Mouse (Mus musculus) CH12.LX (cell line): ENCODE data around the gene Tmod1. TPM values are rescaled to one million over a fixed set of nuclear protein-coding genes. Genes with fewer than 3 reads are reported as not detected.

Experiments used
- DNase-seq: peaks from one replicate; pipeline ENCODE4 v3.0.0-alpha.2; 2013; ENCODE audit errors: extremely low read depth
- H3K27ac ChIP-seq: 2 replicates; pipeline ENCODE4 v1.5.1; 2012; ENCODE audit warnings: low read depth, mild to moderate bottlenecking, control low read depth, moderate library complexity; ENCODE audit not compliant: insufficient read depth
- H3K27me3 ChIP-seq: replicated peaks from 2 replicates; pipeline ENCODE3; 2012; ENCODE audit warnings: inconsistent platforms
- H3K36me3 ChIP-seq, 2 experiments: replicated peaks in 1 of 2; 2 replicates each; pipeline versions ENCODE3 to v1.6.1; 2012; ENCODE audit warnings: inconsistent platforms in 1 of 2, low read length in 1 of 2, mild to moderate bottlenecking in 1 of 2, mixed read lengths in 1 of 2, moderate library complexity in 1 of 2; ENCODE audit not compliant: control insufficient read depth in 1 of 2, insufficient read depth in 1 of 2
- H3K4me1 ChIP-seq, 2 experiments: 2 replicates each; pipeline ENCODE4 v1.6.1; 2012; ENCODE audit warnings: inconsistent platforms in 1 of 2, moderate library complexity in 1 of 2; ENCODE audit not compliant: insufficient read depth in 2 of 2, control insufficient read depth in 1 of 2
- H3K4me2 ChIP-seq: 2 replicates; pipeline ENCODE4 v1.6.1; 2012; ENCODE audit warnings: low read depth, mild to moderate bottlenecking, control low read depth; ENCODE audit not compliant: poor library complexity, insufficient read depth, severe bottlenecking
- H3K4me3 ChIP-seq, 3 experiments: fragments of 150-350 bp in 1 of 3; sonication (generic) in 1 of 3; replicated peaks in 1 of 3; 2 replicates each; pipeline versions ENCODE3 to v1.5.1; 2011 to 2012; ENCODE audit warnings: low read depth in 2 of 3, low read length in 2 of 3, mild to moderate bottlenecking in 2 of 3, moderate library complexity in 2 of 3, control low read depth in 1 of 3, improper control_type of control experiment in 1 of 3, inconsistent platforms in 1 of 3, mixed read lengths in 1 of 3; ENCODE audit not compliant: poor library complexity in 1 of 3
- H3K79me2 ChIP-seq: replicated peaks from 2 replicates; pipeline ENCODE4 v1.6.1; 2012; ENCODE audit warnings: mild to moderate bottlenecking, moderate library complexity; ENCODE audit not compliant: control insufficient read depth, poor library complexity, insufficient read depth, severe bottlenecking; ENCODE audit errors: extremely low read depth
- H3K9ac ChIP-seq: 2 replicates; pipeline ENCODE4 v1.6.1; 2012; ENCODE audit warnings: low read depth, mild to moderate bottlenecking, control low read depth, moderate library complexity; ENCODE audit not compliant: insufficient read depth
- H3K9me3 ChIP-seq: replicated peaks from 2 replicates; pipeline ENCODE3; 2012; ENCODE audit warnings: low read length, inconsistent platforms, mixed read lengths
- BHLHE40 ChIP-seq: IDR thresholded peaks from 2 replicates; pipeline ENCODE4 v1.6.1; 2011; ENCODE audit warnings: mild to moderate bottlenecking, low read depth, low read length, improper control_type of control experiment
- CHD2 ChIP-seq: IDR thresholded peaks from 2 replicates; pipeline ENCODE4 v1.6.1; 2011; ENCODE audit warnings: low read length, improper control_type of control experiment
- CTCF ChIP-seq, 2 experiments: IDR thresholded peaks in 1 of 2; conservative IDR thresholded peaks in 1 of 2; 2 replicates each; pipeline ENCODE4 v1.5.1; 2011 to 2012; ENCODE audit warnings: low read depth in 2 of 2, low read length in 2 of 2, improper control_type of control experiment in 1 of 2, inconsistent platforms in 1 of 2, mild to moderate bottlenecking in 1 of 2, moderate library complexity in 1 of 2
- E2F4 ChIP-seq: IDR thresholded peaks from 2 replicates; pipeline ENCODE4 v1.6.1; 2011; ENCODE audit warnings: low read depth, low read length, improper control_type of control experiment; ENCODE audit not compliant: insufficient replicate concordance
- ELF1 ChIP-seq: IDR thresholded peaks from 2 replicates; pipeline ENCODE4 v1.6.1; 2014; ENCODE audit warnings: low read depth, mild to moderate bottlenecking, inconsistent platforms, low read length, improper control_type of control experiment
- ETS1 ChIP-seq: conservative IDR thresholded peaks from 2 replicates; pipeline ENCODE4 v1.6.1; 2012; ENCODE audit warnings: low read depth, mild to moderate bottlenecking, inconsistent platforms, low read length, improper control_type of control experiment, moderate library complexity
- HCFC1 ChIP-seq: IDR thresholded peaks from 2 replicates; pipeline ENCODE4 v1.6.1; 2012; ENCODE audit warnings: low read depth, mild to moderate bottlenecking, inconsistent platforms, low read length, improper control_type of control experiment
- IRF4 ChIP-seq: IDR thresholded peaks from 2 replicates; pipeline ENCODE4 v1.6.1; 2014; ENCODE audit warnings: low read depth, mild to moderate bottlenecking, inconsistent platforms, low read length, improper control_type of control experiment
- JUN ChIP-seq: IDR thresholded peaks from 2 replicates; pipeline ENCODE4 v1.6.1; 2011; ENCODE audit warnings: low read depth, mild to moderate bottlenecking, low read length, improper control_type of control experiment, moderate library complexity; ENCODE audit not compliant: insufficient read depth
- KAT2A ChIP-seq: IDR thresholded peaks from 2 replicates; pipeline ENCODE4 v1.6.1; 2012; ENCODE audit warnings: low read length, improper control_type of control experiment, inconsistent platforms; ENCODE audit not compliant: insufficient replicate concordance
- MAX ChIP-seq: IDR thresholded peaks from 2 replicates; pipeline ENCODE4 v1.6.1; 2011; ENCODE audit warnings: low read length, improper control_type of control experiment
- MAZ ChIP-seq: IDR thresholded peaks from 2 replicates; pipeline ENCODE4 v1.6.1; 2012; ENCODE audit warnings: low read depth, mild to moderate bottlenecking, inconsistent platforms, low read length, improper control_type of control experiment, moderate library complexity
- MXI1 ChIP-seq: IDR thresholded peaks from 2 replicates; pipeline ENCODE4 v1.6.1; 2011; ENCODE audit warnings: mild to moderate bottlenecking, low read depth, low read length, improper control_type of control experiment
- MYC ChIP-seq: IDR thresholded peaks from 2 replicates; pipeline ENCODE4 v1.6.1; 2011; ENCODE audit warnings: low read depth, mild to moderate bottlenecking, improper control_type of control experiment, low read length
- NELFE ChIP-seq: IDR thresholded peaks from 2 replicates; pipeline ENCODE4 v1.6.1; 2011; ENCODE audit warnings: low read depth, low read length, improper control_type of control experiment
- NRF1 ChIP-seq: IDR thresholded peaks from 2 replicates; pipeline ENCODE4 v1.6.1; 2014; ENCODE audit warnings: low read depth, mild to moderate bottlenecking, inconsistent platforms, low read length, improper control_type of control experiment, moderate library complexity
- PAX5 ChIP-seq: IDR thresholded peaks from 2 replicates; pipeline ENCODE4 v1.6.1; 2012; ENCODE audit warnings: low read length, inconsistent platforms, mixed read lengths
- POLR2A ChIP-seq: IDR thresholded peaks from 2 replicates; pipeline ENCODE4 v1.6.1; 2011; ENCODE audit warnings: low read depth, mild to moderate bottlenecking, improper control_type of control experiment, low read length
- POLR2AphosphoS2 ChIP-seq: IDR thresholded peaks from 2 replicates; pipeline ENCODE4 v1.6.1; 2011; ENCODE audit warnings: low read depth, low read length, improper control_type of control experiment
- RAD21 ChIP-seq: IDR thresholded peaks from 2 replicates; pipeline ENCODE4 v1.6.1; 2011; ENCODE audit warnings: low read depth, mild to moderate bottlenecking, low read length, improper control_type of control experiment, moderate library complexity
- RCOR1 ChIP-seq: conservative IDR thresholded peaks from 2 replicates; pipeline ENCODE4 v1.6.1; 2012; ENCODE audit warnings: low read depth, mild to moderate bottlenecking, inconsistent platforms, low read length, improper control_type of control experiment
- SIN3A ChIP-seq: IDR thresholded peaks from 2 replicates; pipeline ENCODE4 v1.6.1; 2012; ENCODE audit warnings: low read length, improper control_type of control experiment, inconsistent platforms
- SMC3 ChIP-seq: IDR thresholded peaks from 2 replicates; pipeline ENCODE4 v1.6.1; 2011; ENCODE audit warnings: low read depth, low read length, improper control_type of control experiment
- TBP ChIP-seq: conservative IDR thresholded peaks from 2 replicates; pipeline ENCODE4 v1.6.1; 2011; ENCODE audit warnings: low read depth, low read length, improper control_type of control experiment
- TCF12 ChIP-seq: IDR thresholded peaks from 2 replicates; pipeline ENCODE4 v1.6.1; 2014; ENCODE audit warnings: low read depth, mild to moderate bottlenecking, inconsistent platforms, low read length, improper control_type of control experiment
- UBTF ChIP-seq: IDR thresholded peaks from 2 replicates; pipeline ENCODE4 v1.6.1; 2012; ENCODE audit warnings: low read depth, mild to moderate bottlenecking, inconsistent platforms, low read length, improper control_type of control experiment, moderate library complexity
- USF1 ChIP-seq: IDR thresholded peaks from 2 replicates; pipeline ENCODE4 v1.6.1; 2014; ENCODE audit warnings: low read depth, mild to moderate bottlenecking, inconsistent platforms, low read length, improper control_type of control experiment
- USF2 ChIP-seq: conservative IDR thresholded peaks from 2 replicates; pipeline ENCODE4 v1.6.1; 2011; ENCODE audit warnings: low read depth, low read length, improper control_type of control experiment
- ZC3H11A ChIP-seq: IDR thresholded peaks from 2 replicates; pipeline ENCODE4 v1.6.1; 2012; ENCODE audit warnings: low read depth, mild to moderate bottlenecking, inconsistent platforms, low read length, improper control_type of control experiment
- ZKSCAN1 ChIP-seq: IDR thresholded peaks from 2 replicates; pipeline ENCODE4 v1.6.1; 2012; ENCODE audit warnings: low read depth, inconsistent platforms, low read length, improper control_type of control experiment, borderline replicate concordance
- ZMIZ1 ChIP-seq: IDR thresholded peaks from 2 replicates; pipeline ENCODE4 v1.6.1; 2012; ENCODE audit warnings: low read depth, mild to moderate bottlenecking, inconsistent platforms, low read length, improper control_type of control experiment
- ZNF384 ChIP-seq: IDR thresholded peaks from 2 replicates; pipeline ENCODE4 v1.6.1; 2012; ENCODE audit warnings: low read depth, low read length, improper control_type of control experiment, inconsistent platforms
- dilution Hi-C: fragments of 300-500 bp; cut with MboI; formaldehyde crosslinking; loops from 2 replicates; pipeline ENCODE4 v1.14.3; 2020; ENCODE audit warnings: low sequenced_read_pairs; ENCODE audit not compliant: extremely low pct_unique_long_range_greater_than_20kb, extremely low pct_ligation_motif_present
- in situ Hi-C: fragments of 300-500 bp; cut with MboI; formaldehyde crosslinking; loops from 3 replicates; pipeline ENCODE4 v1.14.3; 2019; ENCODE audit warnings: low sequenced_read_pairs, low pct_ligation_motif_present, low pct_unique_long_range_greater_than_20kb, mixed read lengths
- polyA plus RNA-seq: library from polyadenylated mRNA; unstranded; fragments of >175 nt; gene quantifications from 2 replicates; pipeline ENCODE4 v1.2.1, GENCODE M21; 2012; ENCODE audit warnings: low read depth; ENCODE audit not compliant: insufficient read length
- total RNA-seq, 2 experiments: library from RNA; depleted of rRNA; stranded (reverse); fragments of 300-350 nt in 1 of 2; fragments of >200 nt in 1 of 2; gene quantifications; 2 replicates each; pipeline ENCODE4 v1.2.3; 2012 to 2014

Gene Tmod1
- total and polyA plus RNA-seq, 3 experiments, result 0.93 to 3.1 (median 2.5) TPM

DNA sequence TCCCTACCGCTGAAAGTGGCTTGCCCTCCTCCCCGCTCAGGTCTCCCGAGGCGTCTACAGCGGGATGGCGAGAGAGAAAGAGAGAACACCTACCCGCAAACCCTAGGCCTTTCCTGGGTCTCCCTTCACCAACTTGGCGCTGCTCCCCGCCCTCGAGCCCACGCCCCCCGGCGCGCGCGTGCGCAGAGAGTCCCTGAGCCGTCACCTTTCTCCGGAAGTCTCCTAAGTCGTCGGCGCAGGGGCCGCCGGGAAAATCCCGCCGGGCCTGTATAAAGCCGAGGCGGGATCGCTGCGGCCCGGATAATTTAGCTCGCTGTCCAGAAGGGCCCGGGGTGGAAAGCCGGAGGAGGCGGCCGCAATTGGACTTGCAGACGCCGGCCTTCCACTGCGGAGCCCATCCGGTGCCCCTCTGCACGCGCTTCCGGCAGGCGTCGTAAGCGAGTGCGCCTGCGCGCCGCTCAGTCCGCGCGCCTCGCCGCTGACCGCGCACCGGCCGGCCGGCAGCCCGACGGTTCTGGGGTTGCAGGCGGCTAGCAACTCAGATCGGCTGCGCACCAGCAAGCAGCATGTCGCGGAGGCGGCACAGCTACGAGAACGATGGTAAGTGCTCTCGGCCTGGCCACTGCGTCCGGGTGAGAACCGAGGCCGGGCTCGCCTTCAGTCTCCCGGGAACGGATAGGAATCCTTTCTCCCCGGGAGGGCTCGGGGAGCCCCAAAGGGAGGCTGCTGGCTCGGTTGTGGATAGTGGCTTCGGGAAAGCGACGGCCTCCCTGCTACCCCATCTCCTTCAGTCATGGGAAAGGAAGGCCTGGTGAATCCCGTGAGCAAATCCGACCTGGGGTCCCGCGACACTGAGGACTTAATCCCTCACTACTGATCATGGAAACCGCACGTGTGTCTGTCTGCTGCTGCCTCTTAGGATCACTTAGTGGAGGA, 99.8 kb downstream of the Tmod1 start, which contains the start of the genes Ncbp1 and Tstd2:
Gene Ncbp1 (plus strand): TSS at position 327 of the 936 bp plus-strand sequence.
Gene Tstd2 (minus strand): TSS at position 408 of the 936 bp plus-strand sequence.
- in situ Hi-C loops, result no loop called here
- peaks cover 9 to 46% of the 10 kb centered on the region in 2 experiments for H3K36me3 ChIP-seq
- peak within 1 kb of the TSS; percentile 98 for H3K9ac ChIP-seq
- H3K27ac ChIP-seq, result peak within 1 kb of the TSS; percentile 75
- H3K79me2 ChIP-seq, result peaks cover 53% of the 10 kb centered on the region
- H3K4me2 ChIP-seq, result peak within 1 kb of the TSS; percentile 93
- dilution Hi-C loops, result no loop called here
- peaks cover 0 to 30% of the 10 kb centered on the region in 2 experiments; a peak in 2 of 4 replicates for H3K4me1 ChIP-seq
- H3K9me3 ChIP-seq, result no peaks in the 10 kb centered on the region
- peak; percentile 82 for DNase-seq
- no peaks in the 10 kb centered on the region for H3K27me3 ChIP-seq
- TF ChIP-seq PAX5, result no peak
- no peak for TF ChIP-seq USF1
- TF ChIP-seq CTCF (conservative IDR thresholded peaks at IDR 0.05 in 1 of 2, IDR thresholded peaks at IDR 0.05 in 1 of 2; ENCODE audit: low read depth in 2 of 2, low read length in 2 of 2), result no peak
- peak; percentile 82 for TF ChIP-seq HCFC1
- no peak for TF ChIP-seq IRF4
- TF ChIP-seq POLR2A, result peak; percentile 95
- no peak; the same call in 1 of the 2 replicates for TF ChIP-seq CHD2
- TF ChIP-seq ZNF384, result no peak
- TF ChIP-seq BHLHE40, result peak; percentile 19; the same call in 1 of the 2 replicates
- TF ChIP-seq NRF1, result peak; percentile 90
- no peak for TF ChIP-seq ETS1
- TF ChIP-seq UBTF, result peak; percentile 81
- no peak for TF ChIP-seq SMC3
- peak; percentile 87 for TF ChIP-seq TCF12
- TF ChIP-seq POLR2AphosphoS2, result no peak
- no peak; the same call in 1 of the 2 replicates for TF ChIP-seq MAX
- no peak for TF ChIP-seq ZKSCAN1
- TF ChIP-seq KAT2A, result peak; percentile 37; the same call in 1 of the 2 replicates
- no peak for TF ChIP-seq JUN
- peak; percentile 66; the same call in 1 of the 2 replicates for TF ChIP-seq NELFE
- no peak for TF ChIP-seq USF2
- peak; percentile 57 for TF ChIP-seq MXI1
- TF ChIP-seq MYC, result peak; percentile 36; the same call in 1 of the 2 replicates
- peak; percentile 88 for TF ChIP-seq ELF1
- peak; percentile 91 for TF ChIP-seq ZMIZ1
- TF ChIP-seq E2F4, result no peak
- no peak for TF ChIP-seq RAD21
- 0 out of 2 replicates have a peak, but pooled peaks have one; percentile 59 for TF ChIP-seq TBP
- no peak for TF ChIP-seq RCOR1
- no peak for TF ChIP-seq ZC3H11A
- TF ChIP-seq SIN3A, result no peak; the same call in none of the 2 replicates
- TF ChIP-seq MAZ, result no peak
- peak within 1 kb of the TSS; percentile 90 to 98 (median 95) for H3K4me3 ChIP-seq
